In the genomic region with DNA sequence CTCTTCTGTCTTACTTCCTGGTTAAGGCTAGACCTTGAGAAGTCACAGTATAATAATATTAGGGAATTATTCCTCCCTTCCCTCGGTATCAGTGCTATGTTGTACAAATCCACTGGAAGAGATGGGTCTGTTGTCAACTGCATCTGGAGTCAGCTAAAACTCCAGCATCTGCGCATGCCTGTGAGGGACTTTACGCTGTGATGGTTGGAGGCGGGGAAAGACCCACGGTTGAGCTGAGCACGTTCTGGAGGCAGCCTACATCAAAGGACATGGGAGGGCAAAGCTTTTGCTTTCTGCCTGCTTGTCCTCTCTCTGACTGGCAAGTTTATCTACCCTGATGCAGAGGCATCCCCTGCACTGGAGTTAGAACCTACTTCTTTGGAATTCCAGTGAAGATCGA, we compare ENCODE assay signal across 30 mouse cellular contexts. TPM values are rescaled to one million over a fixed set of nuclear protein-coding genes. Genes with fewer than 3 reads are reported as not detected.
DNase-seq lines count a peak whose midpoint lies in the region; ATAC-seq and TF ChIP-seq lines count a peak whose summit lies in the region.
"Had no signal": no experiment of that assay in that cellular context is flagged by ENCODE, and none has a peak within 500 bp of the region (broad histone marks: within the 10 kb centered on the region; RNA-seq: fewer than 3 reads in every experiment).

No protein-coding gene starts in this region.

- TF ChIP-seq CTCF in CH12.LX (conservative IDR thresholded peaks at IDR 0.05 in 1 of 2, IDR thresholded peaks at IDR 0.05 in 1 of 2; ENCODE audit: low read depth in 2 of 2, low read length in 2 of 2), result no peak
- TF ChIP-seq CTCF in hindbrain, postnatal 0 days (IDR thresholded peaks at IDR 0.05; ENCODE audit: low read depth), result no peak

- no peaks in the 10 kb centered on the region for H3K36me3 ChIP-seq in CH12.LX (replicated peaks in 1 of 2; ENCODE audit: control insufficient read depth in 1 of 2, insufficient read depth in 1 of 2, low read length in 1 of 2)
- no peaks in the 10 kb centered on the region for H3K36me3 ChIP-seq in hindbrain, postnatal 0 days (ENCODE audit: insufficient read depth, low read length)
- H3K36me3 ChIP-seq in forebrain, embryonic 14.5 days (ENCODE audit: control insufficient read depth, insufficient read depth, low read length), result no peaks in the 10 kb centered on the region
- H3K36me3 ChIP-seq: embryonic facial prominence, embryonic 13.5 days; embryonic facial prominence, embryonic 15.5 days; forebrain, embryonic 10.5 days; forebrain, embryonic 12.5 days; forebrain, embryonic 15.5 days had no signal

- H3K4me2 ChIP-seq in CH12.LX (ENCODE audit: insufficient read depth, low read depth, poor library complexity, severe bottlenecking), result no peak overlapping the region
- H3K4me2 ChIP-seq in hindbrain, postnatal 0 days (ENCODE audit: low read depth, low read length), result no peak overlapping the region
- H3K4me2 ChIP-seq in forebrain, embryonic 14.5 days (ENCODE audit: low read length), result no peak overlapping the region
- H3K4me2 ChIP-seq: embryonic facial prominence, embryonic 13.5 days; embryonic facial prominence, embryonic 15.5 days; forebrain, embryonic 12.5 days; forebrain, embryonic 15.5 days had no signal

- no peak overlapping the region for H3K9ac ChIP-seq in CH12.LX (ENCODE audit: insufficient read depth, low read depth)
- H3K9ac ChIP-seq in hindbrain, postnatal 0 days (replicated peaks; ENCODE audit: low read length), result no peak overlapping the region
- no peak overlapping the region for H3K9ac ChIP-seq in forebrain, embryonic 14.5 days (ENCODE audit: low read length)
- H3K9ac ChIP-seq: embryonic facial prominence, embryonic 13.5 days; embryonic facial prominence, embryonic 15.5 days; forebrain, embryonic 12.5 days; forebrain, embryonic 15.5 days; forebrain, postnatal 0 days had no signal

- peak; percentile 22 for DNase-seq in CD4-positive helper T cell, adult 2 months (ENCODE audit: low read depth, low spot score)
- peak; percentile 76 for DNase-seq in CD4-positive, CD25-positive, alpha-beta regulatory T cell, adult 2 months (ENCODE audit: low read depth, low spot score)
- DNase-seq in CH12.LX (ENCODE audit: extremely low read depth), result no peak
- DNase-seq in induced T-regulatory cell, adult 2 months (ENCODE audit: low read depth), result peak; percentile 51
- DNase-seq in layer of hippocampus, postnatal 25 days (ENCODE audit: extremely low spot score in 1 of 2, low spot score in 1 of 2), result no peak
- no peak for DNase-seq in hindbrain, postnatal 0 days (ENCODE audit: low spot score)
- no peak for DNase-seq in right cerebral cortex, adult 18-20 months
- DNase-seq in forebrain, embryonic 14.5 days (ENCODE audit: low spot score), result no peak
- DNase-seq: adrenal gland, adult 8-10 months; adrenal gland, postnatal 14 days; adrenal gland, postnatal 36 days; cerebellum, adult 11-12 months; cerebellum, adult 2 months; cerebellum, adult 9-10 months; cerebellum, postnatal 14 days; cerebellum, postnatal 36 days; embryo, embryonic 11 days; forebrain, postnatal 0 days had no signal

- TF ChIP-seq POLR2A in CH12.LX (IDR thresholded peaks at IDR 0.05; ENCODE audit: low read depth, low read length), result no peak

- dilution Hi-C loops in CH12.LX (cut with MboI; ENCODE audit: extremely low pct_ligation_motif_present, extremely low pct_unique_long_range_greater_than_20kb, low sequenced_read_pairs), result no loop called here

- in situ Hi-C loops in CH12.LX (cut with MboI; ENCODE audit: low pct_ligation_motif_present, low pct_unique_long_range_greater_than_20kb, low sequenced_read_pairs), result no loop called here

- no peak overlapping the region for H3K27ac ChIP-seq in CH12.LX (ENCODE audit: insufficient read depth, low read depth)
- H3K27ac ChIP-seq in hindbrain, postnatal 0 days, result no peak overlapping the region
- H3K27ac ChIP-seq in forebrain, embryonic 14.5 days (ENCODE audit: low read depth, low read length), result no peak overlapping the region
- H3K27ac ChIP-seq: embryonic facial prominence, embryonic 13.5 days; embryonic facial prominence, embryonic 15.5 days; forebrain, embryonic 10.5 days; forebrain, embryonic 12.5 days; forebrain, embryonic 15.5 days had no signal

- no peaks in the 10 kb centered on the region for H3K79me2 ChIP-seq in CH12.LX (replicated peaks; ENCODE audit: control insufficient read depth, extremely low read depth, insufficient read depth, poor library complexity, severe bottlenecking)

- WGBS in hindbrain, postnatal 0 days, result 86% methylated on average over 7 of the region's 7 CpGs
- WGBS in forebrain, embryonic 14.5 days, result 94% methylated on average over 7 of the region's 7 CpGs

- no peak for TF ChIP-seq RAD21 in CH12.LX (IDR thresholded peaks at IDR 0.05; ENCODE audit: low read depth, low read length)

- no peak for TF ChIP-seq EP300 in CH12.LX (IDR thresholded peaks at IDR 0.05; ENCODE audit: low read length)

- H3K4me3 ChIP-seq in CH12.LX (replicated peaks in 1 of 3; ENCODE audit: low read depth in 2 of 3, low read length in 2 of 3, poor library complexity in 1 of 3), result no peak overlapping the region
- H3K4me3 ChIP-seq in hindbrain, postnatal 0 days (ENCODE audit: low read length), result no peak overlapping the region
- H3K4me3 ChIP-seq in forebrain, embryonic 14.5 days (ENCODE audit: low read depth, low read length), result no peak overlapping the region
- H3K4me3 ChIP-seq: embryonic facial prominence, embryonic 13.5 days; embryonic facial prominence, embryonic 15.5 days; erythroblast, embryonic 14.5 days; forebrain, embryonic 10.5 days; forebrain, embryonic 12.5 days; forebrain, embryonic 15.5 days had no signal

- peaks cover 2 to 8% of the 10 kb centered on the region in 2 experiments; a peak in 3 of 4 replicates for H3K4me1 ChIP-seq in CH12.LX (ENCODE audit: control insufficient read depth in 1 of 2, insufficient read depth in 2 of 2)
- no peaks in the 10 kb centered on the region for H3K4me1 ChIP-seq in hindbrain, postnatal 0 days (ENCODE audit: insufficient read depth, low read length)
- no peaks in the 10 kb centered on the region for H3K4me1 ChIP-seq in forebrain, embryonic 14.5 days (ENCODE audit: control insufficient read depth, insufficient read depth, low read length)
- H3K4me1 ChIP-seq: embryonic facial prominence, embryonic 13.5 days; embryonic facial prominence, embryonic 15.5 days; forebrain, embryonic 10.5 days; forebrain, embryonic 12.5 days; forebrain, embryonic 15.5 days had no signal

- no peaks in the 10 kb centered on the region for H3K9me3 ChIP-seq in CH12.LX (replicated peaks; ENCODE audit: low read length)
- H3K9me3 ChIP-seq in hindbrain, postnatal 0 days (ENCODE audit: low read length), result no peaks in the 10 kb centered on the region
- no peaks in the 10 kb centered on the region for H3K9me3 ChIP-seq in forebrain, embryonic 14.5 days (replicated peaks; ENCODE audit: control insufficient read depth, low read length)
- H3K9me3 ChIP-seq: embryonic facial prominence, embryonic 13.5 days; embryonic facial prominence, embryonic 15.5 days; forebrain, embryonic 10.5 days; forebrain, embryonic 12.5 days; forebrain, embryonic 15.5 days had no signal

- no peak for ATAC-seq in hindbrain, postnatal 0 days
- no peak for ATAC-seq in forebrain, embryonic 14.5 days
- ATAC-seq: forebrain, embryonic 15.5 days; forebrain, postnatal 0 days had no signal

- H3K27me3 ChIP-seq in CH12.LX (replicated peaks), result no peaks in the 10 kb centered on the region
- no peaks in the 10 kb centered on the region for H3K27me3 ChIP-seq in hindbrain, postnatal 0 days (ENCODE audit: insufficient read depth, low read length)
- H3K27me3 ChIP-seq in forebrain, embryonic 14.5 days (replicated peaks; ENCODE audit: control insufficient read depth, insufficient read depth, low read length), result no peaks in the 10 kb centered on the region
- H3K27me3 ChIP-seq: embryonic facial prominence, embryonic 13.5 days; embryonic facial prominence, embryonic 15.5 days; forebrain, embryonic 12.5 days; forebrain, embryonic 15.5 days had no signal

RNA-seq across cellular contexts. Expression of a gene that starts 12.3 kb away (rescaled TPM):
- not detected in 2 replicates for total RNA-seq in CH12.LX (2012; rRNA removed)
- not detected in 2 replicates for total RNA-seq in CH12.LX (2014; rRNA removed)
- polyA plus RNA-seq in CH12.LX (2012; ENCODE audit: insufficient read length, low read depth), result not detected in 2 replicates
- total RNA-seq in layer of hippocampus, postnatal 25 days (2021), result 1 to 10 TPM; 2.5 to 4.0 TPM
- total RNA-seq in hindbrain, postnatal 0 days (2014; rRNA removed), result 0.14 and 1.8 TPM in 2 replicates
- polyA plus RNA-seq in hindbrain, postnatal 0 days (2015; fragmentation: Nextera tagmentation; extraction: Ambion mirVana), result 0.68 and 1.2 TPM in 2 replicates
- polyA plus RNA-seq in forebrain, embryonic 14.5 days (2014; fragmentation: Nextera tagmentation; extraction: Ambion mirVana), result 0.14 and 0.22 TPM in 2 replicates
- total RNA-seq: common myeloid progenitor, adult 5-6 weeks had no signal

RNA-seq across cellular contexts. Expression of a gene that starts 12.8 kb away (rescaled TPM):
- total RNA-seq in CH12.LX (2012; rRNA removed) (not detected in 2 replicates), CH12.LX (2014; rRNA removed) (not detected in 2 replicates)
- not detected in 2 replicates for polyA plus RNA-seq in CH12.LX (2012; ENCODE audit: insufficient read length, low read depth)
- total RNA-seq in layer of hippocampus, postnatal 25 days (2021), result not detected
- total RNA-seq in hindbrain, postnatal 0 days (2014; rRNA removed), result not detected in 2 replicates
- polyA plus RNA-seq in hindbrain, postnatal 0 days (2015; fragmentation: Nextera tagmentation; extraction: Ambion mirVana), result not detected in 2 replicates
- polyA plus RNA-seq in forebrain, embryonic 14.5 days (2014; fragmentation: Nextera tagmentation; extraction: Ambion mirVana), result not detected in 2 replicates
- total RNA-seq: adrenal gland, adult 18-20 months; adrenal gland, postnatal 14 days; adrenal gland, postnatal 36 days; common myeloid progenitor, adult 5-6 weeks; ES-E14; forebrain, postnatal 0 days; MEL had no signal
- polyA plus RNA-seq: C2C12; cerebellum, adult 2 months; embryonic facial prominence, embryonic 11.5 days; embryonic facial prominence, embryonic 13.5 days; embryonic facial prominence, embryonic 15.5 days; erythroblast, embryonic 14.5 days; forebrain, embryonic 10.5 days; forebrain, embryonic 12.5 days; forebrain, embryonic 15.5 days; forebrain, postnatal 0 days had no signal

RNA-seq across cellular contexts. Expression of a gene that starts 16.6 kb away (rescaled TPM):
- 0.42 TPM in 1 of 2 replicates, not detected in the other for total RNA-seq in CH12.LX (2012; rRNA removed)
- total RNA-seq in CH12.LX (2014; rRNA removed), result not detected in 2 replicates
- polyA plus RNA-seq in CH12.LX (2012; ENCODE audit: insufficient read length, low read depth), result not detected in 2 replicates
- 10 to 100 TPM; 25.6 to 30.9 TPM for total RNA-seq in layer of hippocampus, postnatal 25 days (2021)
- 177 and 178 TPM in 2 replicates for total RNA-seq in hindbrain, postnatal 0 days (2014; rRNA removed)
- polyA plus RNA-seq in hindbrain, postnatal 0 days (2015; fragmentation: Nextera tagmentation; extraction: Ambion mirVana), result 160 and 172 TPM in 2 replicates
- 81.2 and 83.6 TPM in 2 replicates for polyA plus RNA-seq in forebrain, embryonic 14.5 days (2014; fragmentation: Nextera tagmentation; extraction: Ambion mirVana)

RNA-seq across cellular contexts. Expression of a gene that starts 26.1 kb away (rescaled TPM):
- total RNA-seq in CH12.LX (2012; rRNA removed), result not detected in 2 replicates
- not detected in 2 replicates for total RNA-seq in CH12.LX (2014; rRNA removed)
- not detected in 2 replicates for polyA plus RNA-seq in CH12.LX (2012; ENCODE audit: insufficient read length, low read depth)
- 1 to 10 TPM; 2.3 to 3.5 TPM for total RNA-seq in layer of hippocampus, postnatal 25 days (2021)
- total RNA-seq in hindbrain, postnatal 0 days (2014; rRNA removed), result 0.42 and 1.3 TPM in 2 replicates
- 1.3 and 1.6 TPM in 2 replicates for polyA plus RNA-seq in hindbrain, postnatal 0 days (2015; fragmentation: Nextera tagmentation; extraction: Ambion mirVana)
- 0.34 and 0.72 TPM in 2 replicates for polyA plus RNA-seq in forebrain, embryonic 14.5 days (2014; fragmentation: Nextera tagmentation; extraction: Ambion mirVana)
- total RNA-seq: common myeloid progenitor, adult 5-6 weeks; MEL had no signal
- polyA plus RNA-seq: C2C12; embryonic facial prominence, embryonic 13.5 days; embryonic facial prominence, embryonic 15.5 days had no signal

RNA-seq across cellular contexts. Expression of a gene that starts 38.2 kb away (rescaled TPM):
- total RNA-seq in CH12.LX (2012; rRNA removed) (10.2 and 13.2 TPM in 2 replicates), CH12.LX (2014; rRNA removed) (9.7 and 9.8 TPM in 2 replicates)
- polyA plus RNA-seq in CH12.LX (2012; ENCODE audit: insufficient read length, low read depth), result 6.6 and 7.2 TPM in 2 replicates
- 10 to 100 TPM; 14.9 to 16.2 TPM for total RNA-seq in layer of hippocampus, postnatal 25 days (2021)
- total RNA-seq in hindbrain, postnatal 0 days (2014; rRNA removed), result 18.6 and 29.1 TPM in 2 replicates
- 31.2 and 33.9 TPM in 2 replicates for polyA plus RNA-seq in hindbrain, postnatal 0 days (2015; fragmentation: Nextera tagmentation; extraction: Ambion mirVana)
- 4.3 and 5.6 TPM in 2 replicates for polyA plus RNA-seq in forebrain, embryonic 14.5 days (2014; fragmentation: Nextera tagmentation; extraction: Ambion mirVana)

Comparison
In these comparisons a context has a peak if more than half of its experiments do, and no peak if none do; other contexts are left out.
1. DNase-seq: peak in CD4-positive helper T cell, adult 2 months (single experiment), CD4-positive, CD25-positive, alpha-beta regulatory T cell, adult 2 months (single experiment) and induced T-regulatory cell, adult 2 months (single experiment); none in CH12.LX (single experiment), layer of hippocampus, postnatal 25 days (0 of 2), hindbrain, postnatal 0 days (single experiment), right cerebral cortex, adult 18-20 months (single experiment) and forebrain, embryonic 14.5 days (single experiment).
2. RNA of a gene that starts 16.6 kb away (total RNA-seq): 177 to 178 TPM in hindbrain, postnatal 0 days and 25.6 to 30.9 TPM in layer of hippocampus, postnatal 25 days; 0.42 TPM in CH12.LX; every median in the first group is over 10 times any median in the second.